Mouse (Mus musculus) heart, postnatal 25 days (tissue): Measurements from ENCODE around the gene Prr18. TPM values are rescaled to one million over a fixed set of nuclear protein-coding genes. Genes with fewer than 3 reads are reported as not detected.
"Not testable (repeated sequence)": the region's sequence is repeated elsewhere in the genome, so short reads cannot be mapped to it uniquely, and the experiment has no call there.

Experiments
- DNase-seq: peaks from one replicate; pipeline ENCODE4 v3.0.0; 2022; ENCODE audit warnings: low spot score
- intact Hi-C: fragments of 180-260 bp; cut with DNase I; formaldehyde crosslinking; loops from one replicate; pipeline ENCODE4 v1.15.1; 2025
- total RNA-seq, 2 experiments: library from RNA; stranded (reverse); gene quantifications; 2 replicates each; pipeline ENCODE4 v1.2.3; 2021

Gene Prr18
- total RNA-seq, result under 1 TPM; 0.25 to 0.44 TPM

DNA sequence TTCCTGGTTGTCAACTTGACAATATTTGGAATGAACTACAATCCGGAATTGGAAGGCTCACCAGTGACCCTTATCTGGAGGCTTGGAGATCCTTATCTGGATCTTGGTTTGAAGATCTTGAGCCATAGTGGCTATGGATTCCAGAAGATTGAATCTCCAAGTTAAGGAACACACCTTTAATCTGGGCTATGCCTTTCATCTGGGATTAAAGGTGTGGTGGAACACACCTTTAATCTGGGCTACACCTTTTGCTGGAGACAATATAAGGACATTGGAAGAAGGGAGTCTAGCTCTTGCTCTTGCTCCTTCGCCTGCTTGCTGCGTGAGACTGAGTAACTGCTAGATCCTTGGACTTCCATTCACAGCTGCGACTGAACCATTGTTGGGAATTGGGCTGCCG lies at the start of gene Prr18:
TSS of gene Prr18 (plus strand) at position 301 of the 400 bp plus-strand sequence.
- DNase-seq, intact Hi-C loops: not testable (repeated sequence)

DNA sequence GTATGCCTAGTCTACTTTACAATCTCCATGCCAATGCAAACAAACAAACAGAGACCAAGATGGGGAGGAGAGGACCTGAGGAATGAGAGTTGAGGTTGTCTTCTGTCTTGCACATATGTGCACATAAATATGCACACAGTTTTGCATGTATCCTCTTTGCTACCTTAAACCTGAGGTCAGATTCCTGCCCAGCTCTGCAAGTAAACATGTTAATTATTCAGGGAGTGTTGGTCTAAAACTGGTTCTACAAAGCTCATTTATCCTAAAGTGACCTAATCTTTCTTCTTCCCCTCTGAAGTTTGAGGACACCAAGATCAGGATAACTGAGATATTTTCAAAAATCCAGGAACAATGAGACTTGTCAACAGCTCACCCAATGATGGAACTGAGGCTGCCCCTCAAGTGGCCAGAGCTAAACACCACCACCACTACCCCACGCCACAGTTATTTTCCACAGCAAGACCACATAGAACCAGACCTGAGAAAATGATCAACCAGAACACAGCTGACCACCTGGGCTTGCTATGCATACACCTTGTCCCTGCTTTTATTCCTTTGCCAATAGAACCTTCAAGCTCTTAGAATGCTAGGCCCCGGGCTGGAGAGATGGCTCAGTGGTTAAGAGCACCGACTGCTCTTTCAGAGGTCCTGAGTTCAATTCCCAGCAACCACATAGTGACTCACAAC lies 47.1 kb upstream of the Prr18 start:
- DNase-seq, result no peak
- intact Hi-C loops, result no loop called here

DNA sequence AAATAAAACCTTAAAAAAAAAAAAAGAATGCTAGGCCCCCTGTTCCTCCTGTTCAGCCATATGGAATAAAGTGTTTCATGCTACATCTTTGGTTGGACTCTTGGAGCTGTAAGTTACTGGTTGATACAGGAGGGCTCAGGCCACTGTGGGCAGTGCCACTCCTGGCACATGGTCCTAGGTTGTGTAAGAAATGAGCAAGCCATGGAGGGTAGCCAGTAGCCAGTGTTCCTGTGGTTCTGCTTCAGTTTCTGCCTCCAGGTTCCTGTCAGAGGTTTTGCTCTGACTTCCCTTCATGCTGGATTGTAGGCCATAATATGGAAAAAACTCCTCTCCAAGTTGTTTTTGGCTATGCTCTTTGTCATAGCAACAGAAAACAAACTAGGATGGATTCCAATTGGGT lies 46.5 kb upstream of the Prr18 start:
- intact Hi-C loops, result no loop called here
- DNase-seq, result no peak

DNA sequence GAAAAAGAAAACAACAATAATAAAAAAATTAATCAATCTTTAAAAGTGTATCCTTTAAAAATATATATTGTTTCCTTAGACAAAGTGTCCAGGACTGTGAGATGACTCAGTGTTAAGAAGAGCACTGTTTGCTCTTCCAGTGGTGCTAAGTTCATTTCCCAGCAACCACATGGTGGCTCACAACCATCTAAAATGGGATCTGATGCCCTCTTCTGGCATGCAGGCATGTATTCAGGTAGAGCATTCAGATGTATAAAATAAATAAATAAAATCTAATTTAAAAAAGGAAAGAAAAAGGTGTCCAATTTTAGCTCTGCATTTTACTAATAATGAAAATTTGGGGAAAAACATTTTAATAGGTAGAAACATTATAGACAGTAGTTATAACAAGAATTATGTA lies 41.4 kb upstream of the Prr18 start:
- no peak for DNase-seq
- intact Hi-C loops, result no loop called here

GRCm38 (mm10) chr17:8296313-8296844 lies 40.9 kb upstream of the Prr18 start:
- DNase-seq, result no peak
- intact Hi-C loops, result no loop called here

GRCm38 (mm10) chr17:8297746-8298145 lies 39.5 kb upstream of the Prr18 start:
- intact Hi-C loops, result no loop called here
- DNase-seq, result no peak

GRCm38 (mm10) chr17:8298281-8298680 lies 39.0 kb upstream of the Prr18 start:
- intact Hi-C loops, result no loop called here

DNA sequence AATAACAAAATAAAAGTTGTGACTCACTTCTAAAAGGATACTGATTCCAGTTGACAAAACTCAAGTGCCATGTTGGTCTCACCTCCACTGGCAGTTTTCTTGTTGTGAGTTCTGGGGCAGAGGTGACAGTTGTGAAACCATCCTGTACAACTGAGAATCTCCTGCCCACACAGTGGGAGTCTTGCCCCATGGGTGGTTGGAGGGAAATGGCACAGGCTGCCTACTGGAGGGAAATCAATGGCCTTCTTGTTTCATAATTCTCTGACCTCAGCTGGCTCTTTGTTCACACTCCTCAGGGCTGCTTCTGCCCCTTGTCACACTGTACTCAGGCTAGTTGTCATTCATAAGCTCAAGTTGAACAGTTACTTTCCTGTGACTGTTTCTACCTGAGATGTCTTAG lies 37.7 kb upstream of the Prr18 start:
- intact Hi-C loops, result no loop called here
- no peak for DNase-seq

More at GRCm38 (mm10) chr17:8298281-8298680, 39.0 kb upstream of the Prr18 start:
- DNase-seq, result no peak

GRCm38 (mm10) chr17:8301515-8301914 lies 35.7 kb upstream of the Prr18 start:
- DNase-seq, result no peak
- intact Hi-C loops, result no loop called here

DNA sequence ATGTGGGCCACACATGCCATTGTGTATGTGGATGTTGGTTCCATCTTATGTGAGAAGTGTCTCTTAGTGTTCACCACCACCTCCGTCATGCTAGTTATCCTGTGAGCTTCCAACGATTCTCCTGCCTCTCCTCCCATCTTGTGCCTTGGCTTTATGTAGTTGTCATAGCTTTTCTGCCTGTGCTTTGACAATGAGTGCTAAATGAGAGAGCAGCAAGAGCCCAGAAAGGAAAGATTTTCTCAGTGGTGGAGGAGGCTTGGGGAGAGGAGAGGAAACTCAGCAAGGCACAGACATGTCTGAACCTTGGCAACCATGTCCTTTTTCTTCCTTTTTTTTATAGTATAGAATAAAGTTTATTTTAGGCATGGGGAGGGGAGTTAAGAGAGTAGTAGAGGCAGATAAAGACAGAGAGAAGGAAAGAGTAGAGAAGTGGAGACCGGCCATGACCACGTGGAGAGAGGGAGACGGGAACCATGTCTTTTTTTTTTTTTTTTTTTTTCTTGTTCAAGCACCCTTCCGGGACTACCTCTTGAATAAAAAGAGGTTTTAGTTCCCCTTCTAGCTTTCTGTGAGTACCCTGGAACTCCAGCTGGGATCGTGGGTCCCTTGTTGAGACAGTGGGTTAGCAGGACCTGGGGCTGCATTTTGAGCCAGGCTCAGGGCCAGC lies 34.4 kb upstream of the Prr18 start:
- DNase-seq, result no peak
- intact Hi-C loops, result no loop called here

GRCm38 (mm10) chr17:8303671-8304070 lies 33.6 kb upstream of the Prr18 start:
- DNase-seq, result no peak
- intact Hi-C loops, result no loop called here

DNA sequence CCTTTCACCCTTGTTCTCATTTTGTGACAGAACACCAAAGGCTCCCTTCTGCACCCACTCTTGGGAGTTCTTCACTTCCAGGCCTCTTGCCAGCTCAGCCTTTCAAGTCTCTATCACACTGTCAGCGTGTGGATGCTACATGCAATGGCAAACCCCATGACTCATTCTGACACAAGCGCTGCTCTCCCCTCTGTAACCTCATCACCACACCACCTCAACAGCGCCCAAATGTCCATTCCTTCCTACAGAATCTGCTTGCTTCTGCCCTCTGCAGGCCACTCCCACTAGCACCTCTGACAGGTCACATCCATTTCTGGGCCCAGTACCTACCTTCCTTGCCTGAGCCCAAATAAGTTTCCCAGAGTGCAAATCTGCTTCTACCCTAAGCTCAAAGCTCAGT lies 31.5 kb upstream of the Prr18 start:
- no peak for DNase-seq
- intact Hi-C loops, result no loop called here

DNA sequence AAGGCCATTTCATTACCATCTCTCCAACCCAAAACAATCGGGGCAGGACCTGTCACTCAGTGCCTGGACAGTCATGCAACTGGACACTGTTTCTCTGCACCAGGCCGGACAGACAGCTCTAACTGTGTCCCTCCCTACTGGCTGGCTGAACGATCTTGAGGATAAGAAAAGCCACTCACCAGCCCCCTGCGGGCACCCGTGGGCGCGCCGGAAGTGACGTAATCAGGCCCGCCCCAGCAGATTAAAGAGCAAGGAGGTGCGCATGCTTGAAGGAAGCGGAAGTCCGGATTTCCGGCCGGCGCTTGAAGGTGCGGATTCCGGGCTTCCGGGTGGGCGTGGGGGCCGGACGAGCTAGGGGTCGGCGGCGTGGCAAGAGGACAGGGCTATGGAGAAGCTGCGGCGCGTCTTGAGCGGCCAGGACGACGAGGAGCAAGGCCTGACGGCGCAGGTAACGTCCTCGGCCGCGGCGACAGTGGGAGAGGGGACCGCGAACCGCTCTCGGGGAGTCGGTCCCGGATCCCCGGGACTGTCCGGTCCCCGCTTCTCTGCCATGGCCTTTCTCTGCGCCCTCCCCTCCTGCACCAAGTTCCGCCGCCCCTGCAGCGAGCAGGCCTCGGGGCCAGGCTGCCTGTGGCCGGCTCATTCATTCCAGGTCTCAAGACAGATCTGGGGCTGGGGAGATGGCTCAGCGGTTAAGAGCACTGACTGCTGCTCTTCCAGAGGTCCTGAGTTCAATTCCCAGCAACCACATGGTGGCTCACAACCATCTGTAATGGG lies 26.2 kb upstream of the Prr18 start, which contains the start of gene Sft2d1:
TSS of gene Sft2d1 (plus strand) at position 265 of the 777 bp plus-strand sequence.
- intact Hi-C loops, result loop anchor here (2.0 to 5.0 kb wide), 2 partner anchors 28 to 61 kb away; partner anchors contain the start of gene Mpc1
- peak; percentile 92 for DNase-seq

DNA sequence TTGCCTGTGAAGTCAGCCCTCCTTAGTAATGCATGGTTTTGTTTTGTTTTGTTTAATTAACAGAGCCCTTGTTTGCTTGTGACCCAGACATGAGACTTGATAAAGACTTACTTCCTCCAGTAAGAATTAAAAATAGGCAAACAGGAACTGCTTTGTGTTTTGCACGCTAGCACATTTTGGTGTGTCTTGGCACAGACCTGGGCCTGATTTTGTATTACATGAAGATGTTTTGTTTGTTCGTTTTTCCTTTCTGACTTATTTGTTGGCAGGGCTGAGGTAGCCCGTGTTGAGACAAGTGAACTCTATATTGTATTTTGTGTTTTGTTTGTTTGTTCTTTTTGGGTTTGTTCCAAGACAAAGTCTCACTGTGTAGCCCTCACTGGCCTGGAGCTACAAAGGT lies 25.5 kb upstream of the Prr18 start:
- intact Hi-C loops, result loop anchor here (2.0 to 5.0 kb wide), 2 partner anchors 29 to 61 kb away; partner anchors contain the start of gene Mpc1
- DNase-seq, result no peak

DNA sequence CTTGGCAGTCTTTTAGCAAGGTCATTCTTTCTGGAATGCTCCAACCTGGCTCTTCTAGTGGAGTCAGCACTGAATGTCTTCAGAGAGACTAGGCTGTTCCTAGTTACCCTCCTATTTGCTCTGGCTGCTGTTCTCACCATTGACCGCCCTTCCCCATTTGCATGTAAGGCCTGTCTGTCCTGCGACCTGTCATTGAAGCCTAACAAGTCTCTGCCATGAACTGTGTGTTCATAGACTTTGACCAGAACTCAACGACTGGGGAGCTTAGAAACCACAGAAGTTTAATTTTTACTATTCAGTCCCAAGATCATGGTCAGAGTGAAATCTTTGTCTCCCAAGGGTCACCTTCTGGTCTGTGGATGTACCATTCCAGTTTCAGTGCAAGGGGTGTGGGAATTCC lies 23.3 kb upstream of the Prr18 start:
- intact Hi-C loops, result loop anchor here (5.0 kb wide), 1 partner anchor 58 kb away; no protein-coding TSS in a partner anchor
- no peak for DNase-seq

DNA sequence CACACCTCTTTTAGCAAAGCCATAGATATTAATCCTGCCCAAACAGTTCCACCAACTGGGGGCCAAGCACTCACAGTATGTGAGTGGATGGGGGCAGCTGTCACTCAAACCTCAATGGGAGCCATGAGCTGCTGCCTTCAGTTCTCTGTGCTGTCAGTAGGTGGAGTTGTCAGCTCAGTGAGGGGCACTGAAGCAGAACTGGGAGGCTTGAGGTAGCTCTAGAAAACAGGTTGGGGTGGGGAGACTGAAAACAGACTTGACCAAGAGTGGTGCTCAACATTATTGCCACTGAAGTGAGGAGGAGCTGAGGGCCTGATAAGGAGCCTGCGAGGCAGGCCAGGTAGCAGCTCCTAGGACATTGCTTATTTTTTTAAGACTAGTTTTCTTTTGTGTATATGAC lies 21.0 kb upstream of the Prr18 start:
- intact Hi-C loops, result no loop called here
- DNase-seq, result no peak

- intact Hi-C loops, DNase-seq: not testable (repeated sequence)
These were observed 10.4 kb upstream of the Prr18 start for GRCm38 (mm10) chr17:8326877-8327276.

GRCm38 (mm10) chr17:8328511-8329174 lies 8.6 kb upstream of the Prr18 start:
- intact Hi-C loops, result no loop called here
- DNase-seq, result no peak

- DNase-seq, result no peak
- intact Hi-C loops, result no loop called here
These were observed 6.7 kb upstream of the Prr18 start for GRCm38 (mm10) chr17:8330602-8331001.
